Mouse (Mus musculus) layer of hippocampus, adult 9-11 months (tissue): Measurements from ENCODE around the gene Orai1.
A peak's percentile ranks its signal among the peaks of the same experiment; 100 is the strongest.

Source experiments
- DNase-seq: peaks from one replicate; pipeline ENCODE4 v3.0.0; 2022

Orai1 gene

DNA sequence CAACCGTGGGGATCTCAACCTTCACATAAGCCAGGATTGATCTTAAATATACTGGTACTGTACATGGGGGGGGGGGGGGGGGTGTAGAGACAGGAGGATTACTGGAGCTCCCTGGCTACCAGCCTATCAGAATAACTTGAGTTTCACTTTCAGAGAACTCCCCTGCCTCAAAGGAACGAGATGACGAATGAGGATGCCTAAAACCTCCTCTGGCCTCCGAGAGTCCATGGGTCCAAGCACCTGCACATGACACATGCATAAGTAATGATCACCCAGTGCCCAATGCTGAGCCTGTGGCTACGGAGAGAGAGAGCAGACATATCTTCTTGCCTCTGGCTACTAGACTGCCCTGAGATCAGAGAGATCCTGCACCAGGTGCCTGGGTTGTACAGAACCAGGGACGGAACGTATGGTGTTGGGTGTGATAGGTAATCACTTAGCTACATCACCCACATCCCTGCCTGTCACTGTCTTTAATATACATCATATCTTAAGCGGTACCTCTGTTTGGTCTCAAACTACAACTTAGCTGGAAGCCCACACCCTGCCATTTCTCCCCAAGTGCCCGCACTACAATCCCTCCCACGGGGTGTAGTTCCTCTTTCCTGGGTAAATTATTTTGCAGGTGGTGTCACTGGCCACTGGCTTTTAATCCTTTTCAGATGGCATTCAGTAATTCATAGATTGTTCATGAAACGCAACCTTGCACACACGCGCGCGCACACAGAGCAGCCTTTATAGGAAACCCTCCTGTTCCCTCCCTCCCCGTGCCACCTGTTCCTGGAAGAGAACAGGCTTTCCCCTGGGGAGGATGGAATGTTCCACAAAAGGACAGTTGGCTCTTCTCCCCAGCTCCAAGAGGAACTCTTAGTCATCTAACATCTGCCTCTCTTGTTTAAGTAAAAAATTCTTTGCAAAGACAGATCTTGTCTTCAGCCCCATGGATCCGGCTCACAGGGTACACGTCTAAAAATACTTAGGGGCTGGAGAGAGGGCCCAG, 17.4 kb upstream of the Orai1 start:
- DNase-seq: peak; percentile 81

DNA sequence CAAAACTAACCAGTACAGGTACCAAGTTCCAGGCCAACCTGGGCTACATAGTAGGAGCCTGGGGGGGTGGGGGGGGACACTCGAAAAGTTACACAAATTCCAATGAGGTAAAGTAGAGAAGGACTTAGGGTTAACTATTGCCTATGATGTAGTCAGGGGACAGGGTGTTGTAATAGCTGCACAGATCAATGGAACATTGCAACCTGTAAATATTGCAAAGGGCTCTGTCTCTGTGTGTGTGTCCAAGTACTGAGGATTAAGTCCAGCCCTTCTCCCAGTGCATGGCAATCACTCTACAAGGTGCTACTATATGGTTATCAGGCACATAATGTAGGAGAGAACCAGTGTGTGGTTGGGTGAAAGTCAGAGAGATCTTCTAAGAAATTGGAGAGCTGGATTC, 14.0 kb upstream of the Orai1 start:
- DNase-seq: no peak

DNA sequence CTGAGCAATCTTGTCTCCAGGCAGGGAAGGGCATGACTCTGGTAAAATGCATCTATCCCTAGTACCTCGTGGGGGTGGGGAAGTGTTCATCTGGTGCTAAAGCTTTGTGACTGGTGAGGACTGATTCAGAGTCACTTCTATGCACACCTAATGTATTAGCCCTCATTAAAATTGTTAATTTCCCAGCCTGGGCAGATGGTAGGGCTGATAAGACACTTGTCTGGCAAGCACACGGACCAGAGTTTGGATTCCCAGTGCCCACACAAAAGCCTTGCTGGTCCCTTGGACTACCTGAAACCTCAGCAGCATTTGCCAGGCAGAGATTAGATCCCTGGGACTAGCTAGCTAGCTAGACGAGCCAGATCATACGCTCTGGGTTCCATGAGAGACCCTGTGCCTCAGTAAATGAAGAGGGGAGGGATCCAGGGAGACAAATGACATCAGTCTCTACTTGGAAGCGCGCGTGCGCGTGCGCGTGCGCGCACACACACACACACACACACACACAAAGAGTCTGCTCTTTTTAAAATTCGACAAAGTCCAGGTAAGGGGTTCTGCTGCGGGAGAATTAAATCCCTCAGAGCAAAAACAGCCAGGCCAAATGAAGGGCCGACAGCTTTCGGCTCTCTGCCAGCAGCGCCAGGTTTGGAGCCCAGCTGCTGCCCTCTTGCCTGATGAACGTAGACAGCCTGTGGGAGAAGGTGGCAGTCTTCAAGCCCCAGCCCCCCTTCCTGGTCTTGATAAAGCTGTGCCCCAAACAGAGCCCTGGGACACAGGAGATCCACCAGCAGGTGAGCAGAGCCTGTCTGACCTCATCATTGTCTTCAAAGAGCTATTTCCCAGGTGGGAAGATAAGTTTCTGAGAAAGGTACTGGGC, 8.9 kb upstream of the Orai1 start:
- no peak for DNase-seq

DNA sequence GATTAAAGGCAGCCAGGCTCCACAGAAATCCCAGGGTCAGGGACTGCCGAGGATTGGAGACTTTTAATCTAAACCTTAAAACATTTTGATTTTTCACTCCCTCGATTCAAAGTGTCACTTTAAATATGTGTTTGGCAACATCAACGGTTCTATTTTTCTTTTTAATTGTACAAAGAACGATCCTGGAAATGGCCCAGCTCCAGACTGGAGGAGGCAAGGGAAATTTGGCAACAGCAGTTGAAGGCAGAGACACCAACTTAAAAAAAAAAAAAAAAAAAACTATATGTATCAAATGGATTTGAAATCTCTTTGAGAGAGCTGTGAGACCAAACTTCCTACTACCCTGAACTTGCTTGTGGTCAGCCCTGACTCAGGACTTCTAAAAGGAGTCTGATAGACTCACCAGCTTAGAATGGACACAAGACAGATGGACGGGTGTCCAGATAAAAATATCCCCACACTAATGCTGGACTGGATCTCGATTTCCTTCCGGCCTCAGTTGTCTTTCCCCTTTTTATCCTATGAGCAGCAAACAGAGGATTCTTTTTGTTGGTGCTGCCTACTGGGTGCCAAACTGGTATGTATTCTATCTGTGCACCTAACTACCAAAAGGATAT, 5.9 kb upstream of the Orai1 start:
- DNase-seq: peak; percentile 78

DNA sequence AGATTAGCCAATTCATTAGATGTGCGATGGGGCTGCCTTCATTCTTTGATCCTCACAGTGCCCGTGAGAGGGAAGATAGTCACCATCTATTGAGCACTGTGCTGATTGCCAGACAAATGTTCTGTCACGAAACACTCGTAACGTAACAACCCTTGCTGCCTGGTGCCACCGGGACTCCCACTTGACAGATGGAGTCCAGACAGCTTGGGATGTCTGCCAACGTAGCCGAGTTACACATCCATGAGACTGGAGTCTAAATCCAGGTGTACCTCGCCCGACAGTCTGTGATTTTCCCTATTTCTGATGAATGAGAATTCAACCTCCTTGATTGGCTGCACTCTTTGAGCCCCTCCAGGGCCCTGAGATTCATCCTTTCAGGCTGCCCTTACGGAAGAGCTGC, 5.0 kb upstream of the Orai1 start:
- DNase-seq: no peak

DNA sequence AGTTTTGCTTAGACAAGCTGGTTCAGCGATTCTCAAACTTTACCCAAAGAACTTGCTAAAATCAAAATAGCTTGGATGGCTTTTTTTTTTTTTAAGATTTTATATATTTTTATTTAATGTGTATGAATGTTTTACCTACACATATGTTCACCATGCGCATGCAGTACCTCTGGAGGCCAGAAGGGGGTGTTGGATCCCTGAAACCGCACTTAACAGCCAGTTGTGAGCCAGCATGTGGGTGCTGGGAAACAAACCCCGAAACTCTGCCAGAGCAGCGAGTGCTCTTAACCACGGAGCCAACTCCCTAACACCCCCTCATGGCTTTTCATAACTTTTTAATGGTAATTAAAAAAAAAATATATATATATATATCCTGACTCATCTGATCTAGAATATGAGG, 4.1 kb upstream of the Orai1 start:
- no peak for DNase-seq

DNA sequence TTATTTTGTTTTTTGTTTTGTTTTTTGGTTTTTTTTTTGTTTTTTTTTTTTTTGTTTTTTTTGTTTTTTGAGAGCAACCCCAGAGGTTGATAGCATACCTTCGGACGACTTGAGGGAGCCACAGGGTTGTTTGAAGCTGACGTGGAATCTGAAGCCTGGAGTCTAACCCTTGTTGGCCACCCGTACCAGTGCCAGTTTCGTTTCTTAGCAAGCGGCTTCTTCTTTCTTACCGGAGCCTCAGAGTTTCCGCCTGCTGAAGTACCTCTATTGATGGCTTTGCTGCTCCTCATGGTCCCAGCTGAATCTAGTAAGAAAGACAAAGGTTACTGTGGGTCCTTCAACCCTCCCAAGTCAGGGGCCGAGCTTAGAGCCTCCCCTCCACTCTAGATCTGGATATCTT, 3.2 kb upstream of the Orai1 start:
- no peak for DNase-seq

DNA sequence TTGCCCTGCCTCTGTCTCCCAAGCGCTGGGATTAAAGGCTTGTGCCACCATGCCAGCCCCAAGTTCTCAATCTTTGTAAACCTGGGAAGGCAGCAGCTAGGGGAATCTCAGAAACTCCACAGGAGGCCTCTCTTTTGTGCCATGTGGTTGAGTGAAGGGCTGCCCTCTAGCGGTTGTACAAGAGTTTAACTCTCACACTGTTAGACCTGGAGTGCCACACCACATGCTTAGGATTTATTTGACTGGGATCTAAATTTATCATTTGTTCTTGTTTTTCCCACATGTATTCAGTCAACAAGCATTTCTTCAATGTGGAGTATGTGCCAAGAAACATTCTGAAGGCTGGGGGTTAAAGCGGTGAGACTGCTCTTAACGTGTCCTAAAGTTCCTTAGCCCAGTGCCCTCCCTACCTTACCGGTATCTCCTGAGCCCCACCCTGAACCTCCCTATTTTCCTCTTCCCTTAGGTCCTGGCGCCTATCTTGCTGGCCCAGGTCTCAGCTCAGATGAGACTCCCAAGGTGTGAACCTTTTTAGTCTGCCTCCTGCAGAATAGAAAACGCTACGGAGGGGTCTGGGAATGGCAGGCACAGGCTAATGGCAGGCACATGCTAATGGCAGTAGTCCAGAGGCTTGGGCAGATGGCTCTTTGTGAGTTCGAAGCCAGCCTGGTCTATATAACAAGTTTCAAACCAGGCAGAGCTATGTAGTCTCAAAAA, 1.1 kb upstream of the Orai1 start:
- DNase-seq: peak; percentile 75

DNA sequence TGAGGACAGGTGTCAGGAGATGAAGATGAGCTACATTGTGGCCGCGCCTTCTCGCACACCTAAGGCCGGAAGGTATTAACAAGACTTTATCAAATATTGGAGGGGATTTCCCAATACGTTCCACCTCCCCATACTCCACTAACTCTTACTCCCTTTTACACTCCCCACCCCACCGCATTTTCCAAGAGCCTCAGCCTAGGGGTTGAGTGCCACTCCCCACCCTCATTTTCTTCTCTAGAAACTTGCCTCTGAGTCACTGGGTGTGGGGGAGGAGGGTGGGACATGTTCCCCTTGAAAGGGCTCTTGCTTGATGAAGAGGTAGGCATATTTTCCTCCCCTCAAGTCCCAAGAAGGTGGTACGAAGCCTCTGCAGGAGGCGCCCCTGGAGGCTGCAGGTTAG, 1.0 kb downstream of the Orai1 start:
- DNase-seq: no peak

DNA sequence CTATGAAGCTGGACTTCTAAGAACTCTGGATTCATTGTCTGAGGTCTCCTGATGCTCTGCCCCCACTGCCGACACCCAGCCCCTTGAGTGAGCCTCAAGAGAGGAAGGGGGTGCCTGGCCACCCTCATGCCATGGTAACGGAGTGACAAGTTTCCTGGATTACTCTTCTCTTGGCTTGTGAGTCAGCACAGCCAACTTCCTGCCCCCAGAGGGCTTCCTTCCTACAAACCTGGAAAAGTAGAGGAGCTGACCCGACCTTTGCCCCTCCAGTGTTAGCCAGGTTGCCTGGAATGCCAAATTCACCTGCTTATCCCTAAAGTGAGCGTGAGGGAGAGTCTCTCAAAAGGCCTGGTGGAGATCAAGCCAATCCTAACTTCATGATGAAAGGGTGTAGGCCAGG, 2.6 kb downstream of the Orai1 start:
- no peak for DNase-seq

DNA sequence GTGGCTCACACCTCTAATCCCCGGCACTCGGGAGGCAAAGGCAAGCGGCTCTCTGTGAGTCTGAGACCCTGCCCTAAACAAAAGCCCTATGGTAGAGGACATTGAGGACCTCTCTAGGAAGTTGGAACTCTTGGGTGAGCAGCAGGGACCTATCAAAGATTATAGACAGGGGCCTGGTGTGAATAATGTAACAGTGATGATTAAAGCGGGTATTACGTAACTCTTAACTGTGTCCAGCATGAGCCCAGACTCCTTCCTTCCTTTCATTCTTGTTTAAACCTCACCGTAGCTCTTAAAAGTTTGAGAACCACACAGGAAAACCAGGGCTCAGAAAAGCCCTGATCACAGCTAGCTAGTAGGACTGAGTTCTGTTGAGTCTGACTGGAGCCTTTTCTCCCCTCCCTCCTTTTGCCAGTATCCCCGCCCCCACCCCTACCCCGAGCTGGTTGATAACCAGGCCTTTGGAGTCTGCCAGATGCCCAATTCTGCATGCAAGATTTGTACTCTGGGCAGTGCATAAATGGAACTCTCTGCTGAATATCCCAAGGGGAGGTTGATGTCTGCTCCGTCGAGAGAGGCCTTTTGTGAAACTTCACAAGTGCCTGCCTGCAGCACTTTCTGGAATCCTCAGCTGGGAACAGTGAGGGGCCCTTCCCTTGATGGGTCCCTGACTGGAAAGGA, 4.6 kb downstream of the Orai1 start:
- no peak for DNase-seq

DNA sequence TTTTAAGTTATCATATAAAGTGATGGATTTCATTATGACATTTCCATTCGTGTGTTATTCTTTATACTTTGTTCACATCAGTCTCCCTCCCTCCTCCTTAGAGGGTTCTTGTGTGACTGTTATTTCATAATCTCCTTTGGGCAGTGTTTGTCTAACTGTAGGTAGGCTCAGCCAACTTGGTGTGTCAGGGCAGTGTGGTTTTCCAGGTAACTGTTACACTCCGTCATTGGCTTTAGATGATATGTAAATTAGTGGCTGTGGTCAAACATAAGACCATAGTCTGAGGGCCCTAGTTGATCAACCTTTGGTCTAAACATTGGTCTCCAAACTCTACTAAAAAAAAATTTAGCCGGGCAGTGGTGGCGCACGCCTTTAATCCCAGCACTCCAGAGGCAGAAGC, 5.6 kb downstream of the Orai1 start:
- no peak for DNase-seq

DNA sequence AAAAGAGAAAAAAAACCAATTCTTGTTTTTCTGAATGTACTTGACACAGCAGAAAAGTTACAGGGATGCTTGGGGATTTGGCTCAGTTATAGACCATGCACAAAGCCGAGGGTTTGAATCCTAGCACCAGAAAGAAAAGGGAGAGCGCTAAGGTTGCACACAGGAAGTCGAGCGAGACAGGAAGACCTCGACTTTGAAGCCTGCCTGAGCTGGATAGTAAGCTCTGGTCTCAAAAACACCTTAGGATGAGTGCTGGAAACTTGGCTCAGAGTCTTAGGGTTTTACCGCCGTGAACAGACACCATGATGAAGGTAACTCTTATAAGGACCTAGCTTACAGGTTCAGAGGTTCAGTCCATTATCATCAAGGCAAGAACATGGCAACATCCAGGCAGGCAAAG, 6.6 kb downstream of the Orai1 start:
- DNase-seq: no peak

DNA sequence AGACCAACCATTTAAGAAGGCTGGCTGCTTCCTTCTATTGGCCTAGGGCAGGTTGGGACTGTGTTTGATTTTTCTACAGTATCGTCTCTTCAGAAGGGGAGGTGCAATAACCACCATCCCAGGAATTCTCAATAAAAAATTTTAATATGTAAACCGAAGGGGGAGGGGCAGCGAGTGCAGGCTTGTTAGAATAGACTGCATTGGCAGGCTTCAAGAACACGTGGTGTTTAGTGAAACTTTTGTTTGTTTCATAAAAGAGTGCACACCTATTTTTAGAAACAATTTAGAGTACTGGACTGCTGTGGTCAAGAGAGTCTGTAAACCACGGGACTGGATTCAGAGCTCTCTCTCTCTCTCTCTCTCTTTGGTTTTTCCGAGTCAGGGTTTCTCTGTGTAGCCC, 8.2 kb downstream of the Orai1 start:
- no peak for DNase-seq

DNA sequence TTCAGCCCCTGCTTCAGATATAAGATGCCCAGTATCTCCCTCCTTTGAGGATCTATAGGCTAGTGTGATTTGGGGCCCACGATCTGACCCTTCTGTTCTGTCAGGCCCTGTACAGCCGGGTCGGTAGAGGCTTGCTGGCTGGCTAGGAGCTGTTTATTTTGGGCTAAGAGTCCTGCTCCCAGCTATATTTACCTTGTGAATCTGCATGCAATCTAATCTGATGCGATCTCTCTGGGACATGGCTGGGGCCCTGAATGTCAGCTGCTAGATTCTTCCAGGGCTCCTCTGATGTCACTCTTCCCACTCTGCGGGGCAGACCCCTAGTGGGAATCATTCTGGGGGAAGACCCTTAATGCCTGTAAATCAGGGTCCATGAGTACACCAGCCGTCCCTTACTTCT, 9.4 kb downstream of the Orai1 start:
- DNase-seq: no peak

DNA sequence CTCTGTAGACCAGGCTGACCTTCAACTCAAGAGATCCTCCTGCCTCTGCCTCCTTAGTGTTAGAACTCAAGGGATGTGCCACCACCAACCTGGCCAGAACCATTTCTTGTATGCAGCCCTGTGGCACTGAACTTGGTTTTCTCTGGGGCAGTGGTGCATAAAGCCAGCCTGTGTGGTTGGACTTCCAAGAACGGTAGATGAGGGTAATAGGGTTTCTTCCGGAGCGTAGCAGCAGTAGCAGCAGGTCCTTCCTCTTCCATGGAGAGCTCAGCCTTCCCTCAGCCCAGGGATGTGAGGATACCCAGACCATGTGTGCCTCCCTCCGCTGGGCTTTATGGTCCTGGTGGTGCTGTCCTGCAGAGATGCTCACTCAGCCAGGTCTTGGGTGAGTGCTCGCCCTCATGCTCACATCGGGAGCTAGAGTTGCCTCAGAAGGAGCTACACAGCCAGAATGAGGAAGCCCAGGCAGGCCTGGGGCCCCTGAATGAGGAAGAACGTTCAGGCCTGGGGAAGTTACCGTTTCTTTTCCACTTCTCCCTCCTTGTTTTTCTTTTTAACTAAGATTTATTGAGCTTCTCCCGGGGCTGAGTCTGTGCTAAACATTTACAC, 10.2 kb downstream of the Orai1 start:
- peak; percentile 56 for DNase-seq

DNA sequence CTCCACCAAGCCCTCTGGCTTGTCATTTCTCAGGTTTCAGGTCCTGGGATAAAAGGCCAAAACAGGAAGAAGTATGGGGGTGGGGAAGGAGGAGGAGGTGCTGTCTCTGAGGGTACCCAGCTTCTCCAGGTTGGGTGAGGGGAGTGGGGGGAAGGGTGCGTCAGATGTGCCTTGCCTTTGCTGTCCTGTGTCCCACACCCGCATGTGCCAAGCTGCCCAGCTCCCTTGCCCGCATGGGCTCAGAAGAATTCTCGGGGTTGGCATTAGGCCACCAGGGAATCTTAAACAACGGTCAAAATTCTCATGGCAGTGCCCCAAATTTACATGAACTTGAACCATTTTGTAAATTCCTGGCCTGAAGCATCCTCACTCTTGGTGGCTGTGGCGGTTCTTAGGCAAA, 11.5 kb downstream of the Orai1 start:
- no peak for DNase-seq

DNA sequence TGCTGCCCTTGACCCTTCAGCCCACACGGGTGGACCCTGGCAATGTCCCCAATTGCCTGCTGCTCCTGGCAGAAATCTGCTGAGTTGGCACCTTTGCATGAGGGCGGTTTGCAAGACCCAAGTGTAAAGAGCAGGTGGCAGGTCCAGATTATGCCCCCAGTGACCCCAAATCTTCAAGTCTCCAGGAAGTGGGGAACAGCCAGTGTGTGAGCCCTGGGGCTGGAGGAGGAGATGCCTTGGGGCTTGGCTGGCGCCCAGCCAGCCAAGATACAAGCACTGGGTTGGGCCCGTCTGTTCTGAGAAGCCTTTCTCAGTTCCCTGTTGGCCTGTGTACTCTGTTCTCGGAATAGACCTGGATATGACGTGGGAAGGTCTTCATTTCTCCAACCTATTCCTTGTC, 12.6 kb downstream of the Orai1 start:
- peak; percentile 66 for DNase-seq

DNA sequence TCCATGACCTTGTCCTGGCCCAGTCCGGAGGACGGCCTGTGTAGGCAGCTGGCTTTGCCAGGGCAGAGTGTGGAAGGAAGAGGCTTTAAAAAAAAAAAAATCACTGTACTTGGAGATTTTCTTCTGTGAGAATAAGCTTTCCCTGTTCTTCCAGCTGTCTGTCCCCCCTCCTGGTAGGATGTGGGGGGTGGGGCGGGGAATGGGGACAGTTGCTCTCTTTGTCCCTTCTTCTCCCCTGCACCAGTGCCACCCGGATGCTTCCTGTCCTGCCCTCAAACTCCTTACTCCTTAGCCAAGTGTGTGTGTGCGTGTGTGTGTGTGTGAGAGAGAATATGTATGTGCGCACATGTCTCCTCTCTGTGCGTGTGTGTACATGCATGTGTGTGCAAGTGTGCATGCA, 14.9 kb downstream of the Orai1 start:
- no peak for DNase-seq

DNA sequence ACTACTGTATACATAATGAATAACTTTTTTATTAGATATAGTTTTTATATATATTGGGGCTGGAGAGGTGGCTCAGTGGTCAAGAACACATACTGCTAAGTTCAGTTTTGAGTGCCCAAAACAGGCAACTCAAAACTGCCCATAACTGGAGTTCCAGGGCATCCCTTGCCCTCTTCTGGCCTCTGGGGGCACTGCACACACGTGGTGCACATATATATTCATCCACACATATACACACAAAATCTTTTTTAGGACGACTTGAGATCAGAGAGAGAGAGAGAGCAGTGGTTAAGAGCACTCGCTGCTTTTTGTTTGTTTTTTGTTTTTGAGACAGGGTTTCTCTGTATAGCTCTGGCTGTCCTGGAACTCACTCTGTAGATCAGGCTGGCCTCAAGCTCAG, 16.4 kb downstream of the Orai1 start:
- DNase-seq: no peak

DNA sequence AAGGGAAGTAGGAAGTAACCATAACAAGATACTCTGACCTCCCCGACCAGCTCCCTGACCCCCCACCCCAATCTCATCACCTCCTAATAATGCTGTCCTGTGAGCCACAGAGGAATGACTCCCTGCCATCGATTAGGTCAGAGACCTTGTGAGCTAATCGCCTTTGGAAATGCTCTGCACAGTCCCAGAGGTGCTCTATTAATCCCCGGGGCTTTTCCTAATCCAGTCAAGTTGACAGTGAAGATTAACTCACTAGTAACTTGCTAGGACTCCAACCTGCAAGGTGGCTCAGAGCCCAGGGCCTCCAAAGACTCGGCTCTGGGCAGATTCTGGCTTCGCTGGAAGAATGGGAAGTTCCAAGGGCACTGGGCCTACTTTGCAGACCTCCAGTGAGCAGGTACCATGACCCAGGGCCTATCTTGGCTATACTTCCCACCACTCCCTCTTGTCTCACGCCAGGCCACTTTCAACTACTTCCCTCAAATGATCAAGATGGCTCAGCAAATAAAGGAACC, 18.8 kb downstream of the Orai1 start:
- no peak for DNase-seq

DNA sequence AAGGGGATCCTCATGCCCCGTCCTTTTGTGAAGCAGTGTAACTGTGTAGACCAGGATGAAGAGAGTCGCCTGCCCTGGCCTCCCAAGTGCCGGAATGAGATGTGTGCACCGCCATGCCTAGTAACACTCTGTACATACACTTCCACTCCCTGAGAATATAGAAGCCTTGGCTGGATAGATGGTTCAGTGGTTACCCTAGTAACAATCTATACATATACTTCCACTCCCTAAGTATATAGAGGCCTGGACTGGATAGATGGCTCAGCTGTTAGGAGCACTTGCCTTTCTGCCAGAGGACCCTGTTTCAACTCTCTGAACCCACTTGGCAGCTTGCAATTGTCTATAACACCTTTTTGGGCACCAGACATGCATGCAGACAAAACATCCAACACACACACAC, 20.2 kb downstream of the Orai1 start:
- DNase-seq: no peak
